Mouse (Mus musculus) E14TG2a.4 (cell line): ENCODE data around the gene Slitrk3.
A peak's percentile ranks its signal among the peaks of the same experiment; 100 is the strongest.

Experiments used
- CTCF ChIP-seq: conservative IDR thresholded peaks from 2 replicates; pipeline ENCODE4 v1.5.1; 2014; ENCODE audit warnings: low read length
- NANOG ChIP-seq: IDR thresholded peaks from 2 replicates; pipeline ENCODE4 v1.6.1; 2014; ENCODE audit warnings: borderline replicate concordance, low read length, mixed read lengths
- POU5F1 ChIP-seq: IDR thresholded peaks from 2 replicates; pipeline ENCODE4 v1.6.1; 2014; ENCODE audit warnings: low read length, borderline replicate concordance

- peak; percentile 65 for TF ChIP-seq CTCF
- no peak for TF ChIP-seq POU5F1
- no peak for TF ChIP-seq NANOG
These were observed 8.5 kb upstream of the Slitrk3 start for GRCm38 (mm10) chr3:73065823-73066755.
